Mouse (Mus musculus) thymus, postnatal 4 days (tissue): ENCODE data around the gene Cfap100.
A peak's percentile ranks its signal among the peaks of the same experiment; 100 is the strongest.

Experiments
- DNase-seq: peaks from one replicate; pipeline ENCODE4 v3.0.0; 2021

The Cfap100 gene

DNA sequence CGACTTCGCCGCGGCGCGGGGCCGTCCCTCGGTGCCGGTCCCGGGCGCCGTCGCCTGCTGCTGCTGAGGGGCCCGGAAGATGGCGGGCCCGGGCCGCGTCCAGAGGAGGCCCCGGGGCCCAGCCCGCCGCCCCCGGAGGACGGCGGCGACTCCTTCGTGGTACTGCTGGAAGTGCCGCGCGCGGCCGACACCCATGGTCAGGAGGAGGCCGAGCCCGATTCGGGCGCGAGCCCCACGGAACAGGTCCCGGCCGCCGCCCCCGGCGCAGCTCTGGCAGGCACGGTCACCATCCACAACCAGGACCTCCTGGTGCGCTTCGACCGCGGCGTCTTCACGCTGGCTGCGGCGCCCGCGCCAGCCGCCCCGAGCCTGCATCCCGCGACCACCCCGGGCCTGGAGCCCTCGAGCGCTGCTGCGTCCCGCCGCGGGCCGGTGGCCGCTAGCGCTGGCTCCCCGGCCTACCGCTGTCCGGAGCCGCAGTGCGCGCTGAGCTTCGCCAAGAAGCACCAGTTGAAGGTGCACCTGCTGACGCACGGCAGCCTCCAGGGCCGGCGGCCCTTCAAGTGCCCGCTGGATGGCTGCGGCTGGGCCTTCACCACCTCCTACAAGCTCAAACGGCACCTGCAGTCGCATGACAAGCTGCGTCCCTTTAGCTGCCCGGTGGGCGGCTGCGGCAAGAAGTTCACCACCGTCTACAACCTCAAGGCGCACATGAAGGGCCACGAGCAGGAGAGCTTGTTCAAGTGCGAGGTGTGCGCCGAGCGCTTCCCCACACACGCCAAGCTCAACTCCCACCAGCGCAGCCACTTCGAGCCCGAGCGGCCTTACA is 58.7 kb downstream of the Cfap100 start:
- DNase-seq = peak; percentile 57

DNA sequence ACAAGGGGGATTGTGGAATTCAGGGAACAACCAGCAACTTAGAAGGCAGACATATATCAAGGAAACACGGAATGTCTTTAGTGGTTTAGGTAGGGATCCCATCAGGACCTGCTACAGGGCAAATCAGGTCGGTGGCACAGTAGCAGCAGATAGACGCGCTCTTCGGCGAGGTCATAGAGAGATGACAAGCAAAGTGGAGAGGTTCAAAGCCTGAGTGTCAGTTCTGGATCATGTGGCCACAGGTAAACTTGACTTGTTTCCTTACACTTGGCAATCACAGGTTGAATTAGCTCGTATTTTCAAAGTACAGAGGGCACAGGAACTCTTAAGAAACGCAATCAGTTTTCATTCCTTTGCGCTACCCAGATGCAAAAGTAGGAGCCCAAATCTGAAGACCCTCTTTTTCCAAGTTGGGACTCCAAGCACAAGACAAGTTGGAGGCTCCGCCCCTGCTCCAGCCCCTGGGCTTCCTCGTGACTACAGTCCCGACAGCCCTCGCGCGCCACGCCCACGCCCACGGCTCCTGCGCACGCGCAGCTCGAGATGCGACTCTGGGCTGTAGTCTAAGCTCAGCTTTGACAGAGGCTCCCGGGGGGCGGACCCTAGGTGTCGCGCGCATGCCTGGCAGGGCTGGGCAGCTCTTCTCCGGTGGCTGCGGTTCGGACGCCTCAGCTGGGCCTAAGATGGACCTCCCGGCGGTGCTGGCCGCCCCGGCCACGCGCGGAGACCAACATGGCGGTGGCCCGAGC is 59.4 kb downstream of the Cfap100 start, which contains the start of gene Zxdc:
Gene Zxdc (plus strand): TSS at position 517 of the 749 bp plus-strand sequence.
- DNase-seq = peak; percentile 99

GRCm38 (mm10) chr6:90363301-90363700 is 65.3 kb downstream of the Cfap100 start:
- no peak for DNase-seq

GRCm38 (mm10) chr6:90360922-90361614 is 67.5 kb downstream of the Cfap100 start:
- no peak for DNase-seq

DNA sequence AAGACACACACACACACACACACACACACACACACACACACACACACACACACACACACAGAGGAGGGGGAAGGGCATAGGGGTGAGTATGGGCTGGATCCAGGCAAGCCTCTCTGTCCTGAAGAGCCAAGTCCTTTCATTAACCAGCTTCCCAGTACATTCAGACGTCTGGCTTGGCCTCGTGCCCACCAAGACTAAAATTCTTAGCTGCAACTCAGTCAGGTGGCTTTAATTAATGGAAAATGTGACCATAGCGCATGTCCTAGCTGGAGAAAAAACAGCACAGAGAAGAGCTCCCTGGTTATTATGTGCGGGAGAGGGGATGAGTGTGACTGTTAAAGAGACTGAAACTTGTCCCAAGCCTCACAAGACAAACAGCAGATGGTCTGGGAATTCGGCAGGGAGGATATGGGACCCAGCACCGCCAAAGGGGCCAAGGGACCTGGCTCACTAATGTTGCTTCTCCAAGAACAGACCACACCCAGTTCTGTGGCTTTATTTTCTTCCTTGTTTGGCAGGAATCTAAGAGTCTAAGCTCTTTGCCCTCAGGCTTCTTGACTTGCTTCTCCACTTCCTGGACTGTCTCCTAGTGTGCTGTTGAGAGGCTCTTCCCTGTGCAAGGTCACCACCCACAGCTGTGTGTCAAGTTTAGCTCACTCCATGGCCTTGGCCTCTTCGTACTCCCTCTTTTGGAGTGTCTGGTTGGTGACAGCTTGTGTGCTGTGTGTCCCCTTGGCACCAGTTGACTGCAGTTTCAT is 68.4 kb downstream of the Cfap100 start:
- DNase-seq = no peak

DNA sequence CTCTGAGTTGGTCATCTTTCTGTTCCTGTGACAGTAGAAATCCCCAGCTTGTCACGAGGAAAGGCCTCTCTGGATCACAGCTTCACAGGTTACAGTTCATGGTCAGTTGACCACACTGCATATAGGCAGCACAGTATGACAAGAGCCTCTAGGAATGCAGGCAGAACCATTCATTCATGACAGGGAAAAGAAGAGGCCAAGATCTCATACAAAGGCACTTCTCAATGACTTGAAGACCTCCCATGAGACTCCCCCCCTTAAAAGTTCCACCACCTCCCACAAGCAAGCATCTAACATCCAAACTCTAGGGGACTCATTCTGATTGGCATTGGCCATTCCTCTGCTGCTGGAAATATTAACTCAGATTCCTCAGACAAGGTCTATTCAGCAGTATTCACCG is 69.2 kb downstream of the Cfap100 start:
- no peak for DNase-seq

DNA sequence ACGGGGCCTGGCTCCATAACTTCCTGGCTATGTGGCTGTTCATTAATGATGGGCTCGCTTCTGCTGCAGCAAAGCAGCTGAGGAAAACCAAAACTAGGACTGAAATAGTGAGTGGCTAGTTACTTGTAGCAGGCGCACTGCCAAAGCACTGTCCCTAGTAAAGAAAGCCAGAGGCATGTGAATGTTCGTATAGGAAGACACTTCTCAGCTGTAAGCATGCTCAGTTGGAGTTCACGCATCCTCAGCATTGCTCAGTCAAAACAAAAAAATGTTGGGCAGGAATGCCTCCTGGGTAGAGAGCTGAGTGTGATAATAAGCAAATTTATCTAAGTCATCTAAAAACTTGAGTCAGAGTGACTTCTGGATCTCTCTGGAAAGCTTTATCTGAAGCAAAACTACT is 70.5 kb downstream of the Cfap100 start:
- no peak for DNase-seq
